Mouse (Mus musculus) forebrain, embryonic 11.5 days (tissue): ENCODE data around the gene Arl4a. TPM values are rescaled to one million over a fixed set of nuclear protein-coding genes. Genes with fewer than 3 reads are reported as not detected.
A peak's percentile ranks its signal among the peaks of the same experiment; 100 is the strongest.

Source experiments
- ATAC-seq: fragments of 200-750 bp; cut with Nextera tagmentation; replicated peaks from 2 replicates; pipeline ENCODE4 v1.8.0; 2017; ENCODE audit warnings: moderate TSS enrichment; ENCODE audit not compliant: low FRiP score
- DNase-seq: peaks from one replicate; pipeline ENCODE4 v3.0.0-alpha.2; 2017; ENCODE audit warnings: low spot score
- H3K27ac ChIP-seq: fragments of 300-500 bp; sonication (generic); 2 replicates; pipeline ENCODE4 v1.5.1; 2014; ENCODE audit warnings: low read depth, low read length
- H3K27me3 ChIP-seq: fragments of 300-500 bp; sonication (generic); 2 replicates; pipeline ENCODE4 v1.6.1; 2014; ENCODE audit warnings: mild to moderate bottlenecking, low read length, mixed read lengths; ENCODE audit not compliant: control insufficient read depth, insufficient read depth
- H3K36me3 ChIP-seq: fragments of 300-500 bp; sonication (generic); 2 replicates; pipeline ENCODE4 v1.6.1; 2014; ENCODE audit warnings: mild to moderate bottlenecking, low read length, moderate library complexity, mixed read lengths; ENCODE audit not compliant: control insufficient read depth, insufficient read depth
- H3K4me1 ChIP-seq: fragments of 300-500 bp; sonication (generic); replicated peaks from 2 replicates; pipeline ENCODE4 v1.6.1; 2014; ENCODE audit warnings: low read length, mixed read lengths; ENCODE audit not compliant: control insufficient read depth, insufficient read depth
- H3K4me2 ChIP-seq: fragments of 300-500 bp; sonication (generic); 2 replicates; pipeline ENCODE4 v1.6.1; 2014; ENCODE audit warnings: low read depth, mild to moderate bottlenecking, low read length, moderate library complexity, mixed read lengths; ENCODE audit not compliant: severe bottlenecking
- H3K4me3 ChIP-seq: fragments of 300-500 bp; sonication (generic); 2 replicates; pipeline ENCODE4 v1.5.1; 2014; ENCODE audit warnings: low read depth, low read length
- H3K9ac ChIP-seq: fragments of 300-500 bp; sonication (generic); 2 replicates; pipeline ENCODE4 v1.6.1; 2014; ENCODE audit warnings: low read length
- H3K9me3 ChIP-seq: fragments of 300-500 bp; sonication (generic); 2 replicates; pipeline ENCODE4 v1.6.1; 2016; ENCODE audit warnings: low read length, mixed read lengths; ENCODE audit not compliant: control insufficient read depth
- WGBS: fragments of 180-500 bp; shearing (Covaris S2); extraction: QIAGEN DNeasy Blood & Tissue Kit; methylation state at CpG from one replicate; pipeline ENCODE4 v1.1.7; 2014; 5-methylcytosine and 5-hydroxymethylcytosine counted together
- polyA plus RNA-seq: library from polyadenylated mRNA; unstranded; fragments of >200 nt; fragmentation: Nextera tagmentation; extraction: Ambion mirVana; gene quantifications from 2 replicates; pipeline ENCODE4 v1.2.1, GENCODE M21; 2014

Arl4a gene
- polyA plus RNA-seq, 1 experiment from 2014 or later: 63.8 TPM

DNA sequence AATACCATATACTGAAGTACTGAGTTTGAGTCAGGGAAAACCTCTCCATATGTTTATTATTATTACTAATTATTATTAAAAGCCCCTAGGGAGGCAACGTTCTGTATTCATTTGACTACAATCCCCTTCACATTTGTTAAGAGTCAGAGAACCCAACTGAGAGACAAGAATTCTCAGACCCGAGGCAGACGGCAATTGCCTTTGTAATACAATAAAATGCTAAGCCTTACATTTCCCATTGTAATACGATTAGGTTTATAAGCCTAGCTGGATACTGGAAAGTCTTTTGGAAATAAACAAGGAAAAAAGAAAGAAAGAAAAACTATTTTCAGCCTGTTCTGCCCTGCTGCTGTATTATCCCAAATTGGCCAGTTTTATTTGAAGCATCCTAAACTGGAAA lies 40.2 kb downstream of the Arl4a start:
- ATAC-seq (no peak), DNase-seq (no peak)
- Histone ChIP-seq H3K9me3 (no peaks in the 10 kb centered on the region), H3K27ac (no peak overlapping the region), H3K9ac (no peak overlapping the region), H3K4me1 (peaks cover 3% of the 10 kb centered on the region), H3K4me3 (no peak overlapping the region), H3K36me3 (no peaks in the 10 kb centered on the region), H3K27me3 (no peaks in the 10 kb centered on the region), H3K4me2 (no peak overlapping the region)
- 12% methylated on average over 4 of the region's 4 CpGs for WGBS

DNA sequence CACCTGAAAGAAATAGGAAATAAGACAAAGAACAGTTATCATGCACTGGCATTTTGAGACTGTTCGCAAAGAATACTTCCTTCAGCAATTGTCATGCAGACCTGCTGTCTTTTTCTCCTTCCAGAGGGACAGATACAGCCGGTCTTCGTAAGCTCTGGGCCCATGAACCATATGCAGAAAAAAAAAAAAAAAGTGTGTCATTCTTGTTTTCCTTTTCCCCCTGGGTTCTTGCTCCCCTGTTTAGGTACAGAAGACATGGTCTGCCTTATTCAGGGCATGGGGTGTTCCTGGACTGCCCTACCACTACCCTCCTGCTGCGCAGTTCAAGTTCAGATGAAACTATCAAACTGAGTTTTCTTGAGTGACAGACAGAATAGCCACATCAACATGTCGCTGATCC lies 41.8 kb downstream of the Arl4a start:
- H3K27me3 ChIP-seq: no peaks in the 10 kb centered on the region
- no peak overlapping the region for H3K4me3 ChIP-seq
- ATAC-seq (no peak), DNase-seq (no peak)
- peaks cover 3% of the 10 kb centered on the region for H3K4me1 ChIP-seq
- 73% methylated on average over 5 of the region's 5 CpGs for WGBS
- no peaks in the 10 kb centered on the region for H3K36me3 ChIP-seq
- no peak overlapping the region for H3K9ac ChIP-seq
- H3K4me2 ChIP-seq: no peak overlapping the region
- H3K27ac ChIP-seq: no peak overlapping the region
- H3K9me3 ChIP-seq: no peaks in the 10 kb centered on the region

DNA sequence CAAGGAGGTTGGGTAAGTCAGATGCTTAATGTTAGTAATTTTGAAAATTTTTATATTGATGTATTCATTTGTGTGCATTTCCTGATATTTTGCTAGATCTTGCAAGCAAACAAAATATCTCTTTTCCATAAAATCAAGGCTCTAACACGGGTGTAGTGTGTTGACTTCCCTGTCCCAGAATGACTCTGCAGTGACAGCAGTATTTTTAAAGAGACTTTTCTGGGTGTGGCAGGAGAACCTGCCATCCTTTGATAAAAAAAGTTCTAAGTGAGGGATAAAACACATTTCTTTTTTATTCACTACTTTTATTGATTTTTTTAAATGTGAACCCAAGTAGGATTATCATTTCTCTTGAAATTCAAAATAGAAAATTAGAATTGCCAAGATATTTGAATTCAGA lies 42.2 kb downstream of the Arl4a start:
- DNase-seq (no peak), ATAC-seq (no peak)
- Histone ChIP-seq H3K27ac (no peak overlapping the region), H3K4me2 (no peak overlapping the region), H3K4me1 (peaks cover 3% of the 10 kb centered on the region), H3K9ac (no peak overlapping the region), H3K9me3 (no peaks in the 10 kb centered on the region), H3K36me3 (no peaks in the 10 kb centered on the region), H3K27me3 (no peaks in the 10 kb centered on the region), H3K4me3 (no peak overlapping the region)
- WGBS: 74% methylated on average over 1 of the region's 1 CpGs

DNA sequence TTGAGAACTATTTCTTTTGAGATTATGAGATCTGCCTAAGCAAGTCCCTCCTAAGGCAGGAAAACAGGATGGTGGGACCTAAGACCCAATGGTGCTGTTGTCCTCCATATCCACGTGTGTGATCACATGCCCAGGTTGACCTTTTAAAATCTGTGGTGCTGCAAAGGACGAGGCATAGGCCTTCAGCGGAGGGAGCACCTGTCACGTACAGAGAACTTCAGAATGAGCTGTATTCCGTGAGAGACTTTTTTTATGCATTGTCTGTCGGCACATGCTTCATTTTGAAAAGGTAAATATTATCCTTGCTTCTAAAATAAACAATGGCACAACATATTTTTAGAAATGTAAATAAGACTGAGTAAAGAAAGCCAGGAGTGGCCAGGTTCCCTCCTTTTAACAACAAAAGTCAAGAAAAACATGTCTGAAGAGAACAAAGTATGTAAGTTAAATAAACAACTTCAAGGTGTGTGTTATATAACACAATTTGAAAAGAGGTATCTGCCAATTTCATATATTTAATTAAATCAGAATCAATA lies 45.0 kb downstream of the Arl4a start:
- no peaks in the 10 kb centered on the region for H3K9me3 ChIP-seq
- H3K9ac ChIP-seq: no peak overlapping the region
- ATAC-seq: no peak
- H3K4me1 ChIP-seq: no peaks in the 10 kb centered on the region; the same call in 1 of the 2 replicates
- H3K4me3 ChIP-seq: no peak overlapping the region
- H3K27ac ChIP-seq: no peak overlapping the region
- H3K36me3 ChIP-seq: no peaks in the 10 kb centered on the region
- H3K27me3 ChIP-seq: no peaks in the 10 kb centered on the region
- H3K4me2 ChIP-seq: no peak overlapping the region
- DNase-seq: no peak
- WGBS: 87% methylated on average over 6 of the region's 6 CpGs

DNA sequence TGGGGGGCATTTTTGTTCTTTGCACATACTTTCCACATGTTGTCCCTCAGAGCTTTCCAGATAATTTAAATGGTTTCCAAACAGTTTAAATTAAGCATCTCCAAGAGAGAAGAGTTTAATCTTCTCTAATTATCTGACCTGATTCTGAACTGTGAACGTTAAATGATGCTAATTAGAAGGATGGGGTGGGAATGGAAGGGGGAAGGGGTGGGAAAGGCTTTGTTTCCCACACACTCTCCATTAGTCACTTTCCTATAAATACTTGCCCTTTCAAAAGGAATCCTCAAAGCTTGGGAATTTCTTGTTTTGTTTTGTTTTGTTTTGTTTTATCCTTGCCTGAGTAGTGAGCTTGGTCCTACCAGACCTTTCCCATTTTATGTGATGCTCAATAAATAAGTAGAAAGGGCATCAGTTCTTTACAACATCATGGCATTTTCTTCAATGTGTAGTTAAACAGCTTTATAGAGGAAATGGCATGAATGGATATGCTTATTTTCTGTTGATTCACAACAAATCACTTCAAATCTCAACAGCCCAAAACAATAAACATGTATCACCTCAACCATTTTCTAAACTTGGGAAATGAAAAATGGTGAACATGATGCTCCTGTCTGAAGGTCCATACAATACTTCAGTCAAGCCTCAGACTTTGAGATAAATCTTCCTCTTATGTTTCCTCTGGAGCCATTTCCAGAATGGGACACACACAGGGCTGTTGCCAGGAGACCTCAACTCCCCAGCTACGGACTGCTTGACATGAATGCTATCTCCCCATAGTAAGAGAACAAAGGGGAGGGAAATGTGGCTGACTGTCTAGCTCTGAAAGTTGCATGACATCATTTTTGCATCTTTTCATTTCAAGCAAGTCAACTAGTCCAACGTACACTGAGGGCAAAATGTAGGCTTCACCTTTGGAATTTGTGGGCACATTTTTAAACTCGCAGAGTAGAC lies 46.7 kb downstream of the Arl4a start:
- Histone ChIP-seq H3K9me3 (no peaks in the 10 kb centered on the region), H3K9ac (no peak overlapping the region), H3K4me1 (no peaks in the 10 kb centered on the region; the same call in 1 of the 2 replicates), H3K4me3 (no peak overlapping the region), H3K36me3 (no peaks in the 10 kb centered on the region), H3K27me3 (no peaks in the 10 kb centered on the region), H3K4me2 (no peak overlapping the region), H3K27ac (no peak overlapping the region)
- ATAC-seq (peak; percentile 51), DNase-seq (no peak)
- 32% methylated on average over 4 of the region's 4 CpGs for WGBS

DNA sequence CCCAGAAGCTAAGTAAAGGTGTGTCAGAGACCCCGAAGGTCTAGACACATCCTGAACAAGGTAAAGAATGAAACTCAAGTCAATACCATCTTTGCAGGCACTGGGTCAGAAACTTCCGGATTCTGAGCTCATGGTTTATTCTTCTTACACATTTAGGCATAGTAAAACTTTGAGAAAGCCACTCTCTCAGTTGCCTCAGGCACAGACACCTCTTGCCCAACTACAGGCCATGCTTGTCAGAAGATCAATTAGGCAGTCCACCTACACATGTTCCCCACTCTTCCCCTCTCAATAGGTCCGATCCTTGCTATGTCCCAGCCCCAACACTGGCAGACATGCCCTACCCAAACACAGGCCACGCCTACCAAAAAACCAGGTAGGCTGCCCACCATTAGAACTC lies 48.7 kb downstream of the Arl4a start:
- no peak for ATAC-seq
- Histone ChIP-seq H3K36me3 (no peaks in the 10 kb centered on the region), H3K4me2 (no peak overlapping the region), H3K4me1 (no peaks in the 10 kb centered on the region; the same call in 1 of the 2 replicates), H3K9ac (no peak overlapping the region), H3K27ac (no peak overlapping the region), H3K9me3 (no peaks in the 10 kb centered on the region), H3K4me3 (no peak overlapping the region), H3K27me3 (no peaks in the 10 kb centered on the region)
- 89% methylated on average over 4 of the region's 4 CpGs for WGBS
- no peak for DNase-seq

DNA sequence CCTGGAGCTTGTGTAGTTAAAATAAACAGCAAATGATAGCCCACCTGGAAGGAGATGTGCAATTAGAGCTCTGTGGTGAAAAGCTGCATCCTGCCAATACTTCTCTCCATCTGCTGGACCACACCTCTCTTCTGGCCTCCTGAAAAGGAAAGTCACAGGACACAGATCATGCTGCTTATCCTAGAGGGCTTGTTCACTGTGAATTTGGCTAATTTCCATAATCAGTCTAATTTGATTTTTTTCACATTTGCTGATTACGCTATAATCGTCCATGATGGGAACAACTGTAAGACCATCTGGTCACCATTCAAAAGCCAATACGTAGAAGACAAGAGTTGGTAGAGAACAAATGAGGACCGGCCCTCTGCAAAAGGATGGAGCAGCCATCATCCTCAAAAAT lies 50.6 kb downstream of the Arl4a start:
- ATAC-seq: no peak
- no peaks in the 10 kb centered on the region for H3K9me3 ChIP-seq
- WGBS: 89% methylated on average over 4 of the region's 4 CpGs
- H3K4me2 ChIP-seq: no peak overlapping the region
- no peak overlapping the region for H3K9ac ChIP-seq
- no peaks in the 10 kb centered on the region for H3K36me3 ChIP-seq
- no peak overlapping the region for H3K4me3 ChIP-seq
- no peak overlapping the region for H3K27ac ChIP-seq
- DNase-seq: no peak
- H3K27me3 ChIP-seq: no peaks in the 10 kb centered on the region
- no peaks in the 10 kb centered on the region; the same call in 1 of the 2 replicates for H3K4me1 ChIP-seq

DNA sequence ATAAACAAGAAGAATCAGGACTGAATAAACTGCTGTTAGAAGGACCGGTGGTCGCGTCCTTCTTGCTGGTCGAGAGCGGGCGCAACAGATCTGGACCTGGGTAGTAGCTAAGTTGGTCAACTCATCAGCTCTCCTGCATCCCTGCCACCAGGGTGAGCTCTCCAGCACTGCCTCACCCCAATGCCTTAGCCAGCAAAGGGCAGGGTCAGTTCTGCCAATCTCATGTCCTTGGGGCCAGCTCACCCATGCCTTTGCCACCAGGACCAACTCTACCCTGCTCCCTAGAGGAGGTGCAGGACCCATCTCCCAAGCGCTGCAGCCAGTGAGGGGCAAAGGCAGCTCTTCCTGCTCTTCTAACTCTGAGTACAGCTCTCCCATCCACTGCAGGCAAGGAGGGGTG lies 52.2 kb downstream of the Arl4a start:
- Histone ChIP-seq H3K4me3 (no peak overlapping the region), H3K9me3 (no peaks in the 10 kb centered on the region), H3K27me3 (no peaks in the 10 kb centered on the region), H3K27ac (no peak overlapping the region), H3K36me3 (no peaks in the 10 kb centered on the region), H3K4me2 (no peak overlapping the region), H3K9ac (no peak overlapping the region), H3K4me1 (no peaks in the 10 kb centered on the region)
- DNase-seq: no peak
- 96% methylated on average over 7 of the region's 7 CpGs for WGBS
- no peak for ATAC-seq
